Mouse (Mus musculus): ENCODE results near the gene Wfdc3. TPM values are rescaled to one million over a fixed set of nuclear protein-coding genes. Genes with fewer than 3 reads are reported as not detected.

Gene Wfdc3
- 0.58 TPM in 1 of 2 replicates, not detected in the other for total RNA-seq (2017)

DNA sequence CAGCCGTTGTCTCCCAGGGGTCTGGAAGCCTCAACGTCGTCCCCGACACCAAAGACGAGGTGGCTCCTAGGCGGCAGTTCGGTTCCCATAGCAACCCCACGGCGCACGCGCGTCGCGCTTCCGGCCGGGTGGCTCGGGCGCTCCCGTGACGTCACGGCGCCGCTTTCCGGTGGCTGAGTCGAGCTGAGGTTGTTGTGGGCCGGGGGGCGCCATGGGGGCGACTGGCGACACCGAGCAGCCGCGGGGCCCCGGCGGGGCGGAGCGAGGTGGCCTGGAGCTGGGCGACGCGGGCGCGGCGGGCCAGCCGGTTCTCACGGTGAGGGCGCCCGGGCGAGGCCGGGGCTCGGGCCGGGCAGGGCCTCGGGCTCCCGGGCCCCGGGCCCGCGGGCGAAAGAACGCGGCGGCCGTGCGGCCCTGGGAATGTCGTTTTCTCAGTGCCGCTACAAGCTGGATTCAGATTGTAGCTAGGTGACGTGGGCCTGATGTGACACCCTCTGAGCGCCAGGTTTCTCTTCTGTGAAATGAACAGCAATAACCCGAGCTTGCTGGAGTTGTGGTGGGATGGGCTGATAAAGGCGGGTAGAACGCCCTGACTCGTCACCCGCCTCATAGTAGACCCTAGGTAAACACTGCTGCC lies at the start of gene Wfdc3, which contains the start of gene Dnttip1:
Gene Wfdc3 (minus strand): TSS at position 89 of the 637 bp plus-strand sequence.
Gene Dnttip1 (plus strand): TSS at position 141 of the 637 bp plus-strand sequence.
- ATAC-seq (ENCODE audit: extremely low read depth, insufficient number of reproducible peaks, low FRiP score, poor library complexity, severe bottlenecking) = peak; percentile 77

- peak; percentile 80 for ATAC-seq (ENCODE audit: extremely low read depth, insufficient number of reproducible peaks, low FRiP score, poor library complexity, severe bottlenecking)
Observed at GRCm38 (mm10) chr2:164794293-164794692, 48.6 kb upstream of the Wfdc3 start.

DNA sequence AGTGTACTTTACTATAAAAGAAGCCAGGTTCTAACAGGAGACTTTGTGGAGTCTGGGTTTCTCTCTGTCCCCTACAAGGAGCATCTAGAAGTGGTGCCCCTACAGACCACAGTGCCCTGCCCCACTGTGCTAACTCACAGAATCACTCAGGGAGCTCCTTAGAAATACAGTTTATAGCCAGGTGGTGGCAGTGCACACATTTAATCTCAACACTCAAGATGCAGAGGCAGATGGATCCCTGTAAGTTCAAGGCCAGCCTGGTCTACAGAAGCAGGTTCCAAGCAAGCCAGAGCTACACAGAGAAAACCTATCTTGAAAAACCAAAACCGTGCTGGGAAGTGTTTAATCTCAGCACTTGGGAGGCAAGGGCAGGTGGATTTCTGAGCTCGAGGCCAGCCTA lies 48.0 kb upstream of the Wfdc3 start:
- ATAC-seq (ENCODE audit: extremely low read depth, insufficient number of reproducible peaks, low FRiP score, poor library complexity, severe bottlenecking) = no peak

- ATAC-seq (ENCODE audit: extremely low read depth, insufficient number of reproducible peaks, low FRiP score, poor library complexity, severe bottlenecking) = peak; percentile 51; the same call in 1 of the 2 replicates
Observed at GRCm38 (mm10) chr2:164793236-164793635, 47.5 kb upstream of the Wfdc3 start.

GRCm38 (mm10) chr2:164792400-164793190 lies 46.9 kb upstream of the Wfdc3 start:
- no peak for ATAC-seq (ENCODE audit: extremely low read depth, insufficient number of reproducible peaks, low FRiP score, poor library complexity, severe bottlenecking)

DNA sequence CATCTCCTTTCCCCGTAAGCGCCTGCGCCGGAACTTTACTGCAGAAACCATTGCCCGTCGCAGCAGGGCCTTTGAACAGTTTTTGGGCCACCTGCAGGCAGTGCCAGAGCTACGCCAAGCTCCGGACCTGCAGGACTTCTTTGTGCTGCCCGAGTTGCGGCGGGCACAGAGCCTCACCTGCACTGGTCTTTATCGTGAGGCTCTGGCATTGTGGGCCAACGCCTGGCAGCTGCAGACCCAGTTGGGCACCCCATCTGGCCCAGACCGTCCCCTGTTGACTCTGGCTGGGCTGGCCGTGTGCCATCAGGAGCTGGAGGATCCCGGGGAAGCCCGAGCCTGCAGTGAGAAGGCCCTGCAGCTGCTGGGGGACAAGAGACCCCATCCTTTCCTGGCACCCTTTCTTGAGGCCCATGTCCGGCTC lies 46.1 kb upstream of the Wfdc3 start:
- no peak for ATAC-seq (ENCODE audit: extremely low read depth, insufficient number of reproducible peaks, low FRiP score, poor library complexity, severe bottlenecking)

DNA sequence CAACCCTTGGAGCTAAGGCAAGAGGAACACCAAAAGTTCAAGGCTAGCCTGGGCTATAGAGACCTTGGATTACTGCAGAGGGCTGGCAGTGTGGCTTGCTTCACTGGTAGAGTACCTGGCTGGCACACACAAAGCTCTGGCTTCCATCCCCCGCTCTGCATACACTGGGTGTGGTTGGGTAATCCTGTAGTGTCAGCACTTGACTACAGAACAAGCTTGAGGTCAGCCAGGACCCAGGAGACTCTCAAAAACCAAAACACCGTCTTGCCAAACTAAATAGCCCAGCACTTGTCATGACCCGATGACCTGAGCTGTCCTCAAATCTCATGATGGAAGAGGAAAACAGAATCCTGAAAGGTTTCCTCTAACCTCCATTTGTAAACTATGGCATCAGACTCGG lies 44.7 kb upstream of the Wfdc3 start:
- no peak for ATAC-seq (ENCODE audit: extremely low read depth, insufficient number of reproducible peaks, low FRiP score, poor library complexity, severe bottlenecking)

DNA sequence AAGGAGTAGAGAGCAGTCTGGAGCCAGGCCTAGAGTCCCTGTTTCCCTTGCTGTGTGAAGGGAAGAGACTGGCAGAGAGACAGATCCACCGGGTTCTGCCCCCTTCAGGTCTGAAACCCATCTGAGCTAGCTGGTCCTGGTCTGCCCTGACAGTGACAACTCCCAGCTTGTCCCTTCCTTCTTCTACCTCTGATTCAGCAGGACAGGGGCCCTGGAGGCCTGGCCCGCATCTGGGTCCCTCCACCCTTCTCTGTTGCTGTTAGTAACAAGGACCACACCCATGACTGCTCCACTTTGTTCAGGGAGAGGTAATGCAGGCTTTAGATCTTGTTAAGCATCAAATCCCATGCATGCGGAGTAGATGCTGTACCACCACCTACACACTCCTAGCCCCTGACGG lies 42.7 kb upstream of the Wfdc3 start:
- no peak for ATAC-seq (ENCODE audit: extremely low read depth, insufficient number of reproducible peaks, low FRiP score, poor library complexity, severe bottlenecking)

DNA sequence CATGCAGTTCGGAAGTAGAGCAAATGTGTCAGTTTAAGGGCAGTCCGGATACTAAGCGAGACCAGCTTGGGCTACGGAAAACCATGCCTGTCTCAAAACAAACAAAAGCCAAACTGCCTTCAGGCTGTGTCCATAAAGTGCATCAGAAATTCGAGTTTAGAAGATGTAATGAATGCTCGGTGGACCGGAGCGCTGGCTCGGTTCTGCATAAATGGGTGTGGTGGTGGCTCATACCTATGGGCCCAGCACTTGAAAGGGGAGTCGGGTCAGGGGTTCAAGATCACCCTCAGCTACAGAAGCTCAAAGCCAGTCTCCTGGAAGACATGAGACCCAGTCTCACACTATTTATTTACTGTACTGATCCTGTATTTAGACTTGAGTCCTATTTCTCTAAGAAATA lies 42.0 kb upstream of the Wfdc3 start:
- no peak for ATAC-seq (ENCODE audit: extremely low read depth, insufficient number of reproducible peaks, low FRiP score, poor library complexity, severe bottlenecking)

DNA sequence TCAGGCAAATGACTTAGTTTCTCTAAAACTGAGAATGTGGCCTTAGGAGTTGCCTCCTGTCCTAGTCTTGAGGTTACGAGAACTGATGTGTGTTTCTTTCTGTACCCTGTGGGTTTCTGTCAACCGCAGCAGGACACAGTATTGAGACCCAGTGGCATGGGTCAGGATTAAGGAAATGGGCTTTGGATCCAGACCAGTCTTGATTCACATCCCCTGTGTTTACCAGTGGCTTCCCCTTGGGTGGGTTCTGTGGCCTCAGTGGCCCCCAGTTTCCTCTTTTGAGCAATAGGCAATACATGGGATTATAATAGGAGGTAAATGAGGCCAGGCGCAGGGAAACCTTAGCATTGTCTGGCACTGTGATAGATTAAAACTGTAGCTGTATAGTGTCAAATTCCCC lies 41.3 kb upstream of the Wfdc3 start:
- ATAC-seq (ENCODE audit: extremely low read depth, insufficient number of reproducible peaks, low FRiP score, poor library complexity, severe bottlenecking) = no peak

DNA sequence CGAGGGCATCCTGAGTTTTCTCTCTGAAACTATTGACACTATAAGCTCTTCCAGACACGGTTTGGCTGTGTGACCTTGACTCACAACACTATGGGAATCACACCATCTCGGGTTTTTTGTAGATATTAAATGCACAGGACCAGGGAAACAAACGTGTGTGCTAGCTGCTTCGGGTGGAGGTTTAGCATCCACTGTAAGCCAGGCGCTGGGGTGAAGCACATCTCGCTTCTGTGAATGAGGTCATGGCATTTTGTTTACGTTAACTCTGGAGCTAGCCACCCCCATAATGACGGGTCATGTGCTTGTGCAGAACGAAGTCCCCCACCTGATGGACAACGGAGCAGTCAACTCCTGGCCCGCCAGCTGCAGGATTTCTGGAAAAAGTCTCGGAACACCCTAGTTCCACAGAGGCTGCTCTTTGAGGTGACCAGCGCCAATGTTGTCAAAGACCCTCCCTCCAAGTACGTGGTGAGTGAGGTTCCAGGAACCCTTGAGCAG lies 40.7 kb upstream of the Wfdc3 start:
- no peak for ATAC-seq (ENCODE audit: extremely low read depth, insufficient number of reproducible peaks, low FRiP score, poor library complexity, severe bottlenecking)

DNA sequence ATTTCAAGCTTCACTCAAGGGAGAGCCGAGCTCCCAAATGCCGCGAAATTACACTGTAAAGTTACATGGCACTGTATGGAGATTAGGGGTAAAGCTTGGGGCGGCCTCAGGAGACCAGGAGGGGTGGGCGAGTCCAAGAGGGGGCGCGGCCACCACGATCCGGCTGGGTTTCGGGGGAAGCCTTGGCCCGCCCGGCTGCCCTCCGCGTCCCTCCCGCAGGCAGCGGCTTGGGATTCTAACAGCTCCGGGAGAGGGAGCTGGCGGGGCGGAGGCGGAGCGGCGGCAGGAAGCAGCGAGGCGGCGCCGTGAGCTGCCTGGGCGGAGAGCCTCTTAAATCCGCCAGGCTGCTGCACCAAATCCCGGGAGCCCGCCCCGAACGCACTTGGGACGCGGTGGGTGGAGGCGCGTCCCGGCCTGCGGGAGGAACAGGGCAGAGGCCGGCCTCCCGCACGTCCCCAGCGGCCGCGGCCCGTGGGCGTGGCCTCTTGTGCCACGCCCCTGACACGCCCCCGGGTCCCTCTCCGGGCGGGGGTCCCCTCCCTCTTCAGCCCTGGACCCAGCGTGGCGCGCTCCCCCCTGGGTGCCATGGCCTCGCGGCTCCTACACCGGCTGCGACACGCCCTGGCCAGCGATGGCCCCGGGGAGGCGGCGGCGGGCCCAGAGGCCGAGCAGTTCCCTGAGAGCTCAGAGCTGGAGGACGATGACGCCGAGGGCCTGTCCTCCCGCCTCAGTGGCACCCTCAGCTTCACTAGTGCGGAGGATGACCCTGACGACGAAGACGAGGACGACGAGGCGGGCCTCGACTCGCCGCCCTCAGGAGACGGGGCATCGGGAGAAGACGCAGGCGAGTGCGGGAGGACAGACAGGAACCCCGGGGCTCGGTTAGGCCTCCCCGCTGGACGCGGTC lies 40.0 kb upstream of the Wfdc3 start, which contains the start of gene Snx21:
Gene Snx21 (plus strand): TSS at position 343 of the 907 bp plus-strand sequence.
- ATAC-seq (ENCODE audit: extremely low read depth, insufficient number of reproducible peaks, low FRiP score, poor library complexity, severe bottlenecking) = peak; percentile 47

- ATAC-seq (ENCODE audit: extremely low read depth, insufficient number of reproducible peaks, low FRiP score, poor library complexity, severe bottlenecking) = no peak
Observed at GRCm38 (mm10) chr2:164784869-164785420, 39.2 kb upstream of the Wfdc3 start.

DNA sequence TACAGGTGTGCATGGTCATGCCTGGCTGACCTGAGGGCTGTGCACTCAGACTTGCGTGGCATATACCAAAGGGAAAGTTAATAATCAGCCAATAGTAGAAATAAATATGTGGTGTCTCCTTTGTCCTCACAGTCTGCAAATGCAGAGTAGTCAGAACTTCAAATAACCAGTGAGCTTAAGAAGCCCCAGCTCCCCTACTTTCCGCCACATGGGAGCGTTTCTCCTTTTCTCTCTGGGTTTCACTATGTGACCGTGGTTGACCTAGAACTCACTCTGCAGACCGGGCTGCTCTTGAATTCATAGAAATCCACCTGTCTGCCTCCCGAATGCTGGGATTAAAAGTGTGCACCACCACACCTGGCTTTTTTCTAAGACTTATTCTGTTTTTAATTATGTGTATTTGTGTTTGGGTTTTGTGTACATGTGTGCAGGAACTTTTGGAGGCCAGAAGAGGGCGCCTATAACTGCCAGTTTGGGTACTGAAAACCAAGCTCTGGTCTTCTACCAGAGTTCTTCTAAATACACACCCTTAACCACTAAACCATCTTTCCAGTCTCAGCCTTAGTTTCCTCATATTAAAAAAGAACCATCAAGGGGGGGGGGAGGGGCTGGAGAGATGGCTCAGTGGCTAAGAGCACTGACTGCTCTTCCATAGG lies 38.3 kb upstream of the Wfdc3 start:
- ATAC-seq (ENCODE audit: extremely low read depth, insufficient number of reproducible peaks, low FRiP score, poor library complexity, severe bottlenecking) = no peak

GRCm38 (mm10) chr2:164781876-164782275 lies 36.1 kb upstream of the Wfdc3 start:
- ATAC-seq (ENCODE audit: extremely low read depth, insufficient number of reproducible peaks, low FRiP score, poor library complexity, severe bottlenecking) = no peak

- ATAC-seq (ENCODE audit: extremely low read depth, insufficient number of reproducible peaks, low FRiP score, poor library complexity, severe bottlenecking) = no peak
Observed at GRCm38 (mm10) chr2:164779481-164780086, 33.9 kb upstream of the Wfdc3 start, which contains the start of gene Tnnc2. Gene Tnnc2 (minus strand): TSS chr2:164779967.

DNA sequence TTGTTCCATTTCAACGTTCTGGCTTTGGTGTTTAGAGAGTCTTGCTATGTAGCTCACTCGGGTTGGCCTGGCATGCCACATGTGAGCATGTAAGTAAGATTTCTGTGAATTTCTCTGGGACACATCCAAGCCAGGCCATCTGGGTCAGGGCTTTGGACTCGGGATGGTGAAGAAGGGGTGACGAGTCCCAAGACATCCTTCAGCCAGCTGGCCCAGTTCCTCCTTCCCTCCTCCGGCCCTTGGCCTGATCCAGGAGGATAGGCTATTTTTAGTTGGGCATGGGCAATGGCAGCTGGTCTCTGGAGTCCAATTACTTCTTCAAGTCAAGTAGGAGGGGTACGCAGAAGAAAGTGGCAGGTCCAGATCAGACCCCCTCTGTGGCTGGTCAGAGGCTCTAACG lies 33.1 kb upstream of the Wfdc3 start:
- no peak for ATAC-seq (ENCODE audit: extremely low read depth, insufficient number of reproducible peaks, low FRiP score, poor library complexity, severe bottlenecking)

DNA sequence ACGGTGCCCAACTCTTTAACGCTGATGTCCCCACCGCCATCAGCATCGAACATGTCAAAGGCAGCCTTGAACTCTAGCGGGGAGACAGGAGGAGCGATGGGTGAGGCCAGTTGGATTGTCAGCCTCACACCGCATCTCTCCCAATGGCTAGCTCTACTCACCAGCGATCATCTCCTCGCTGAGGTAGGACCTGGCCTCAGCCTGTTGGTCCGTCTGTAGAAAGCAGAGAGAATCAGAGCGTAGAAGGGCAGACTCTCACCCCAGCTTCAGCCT lies 32.2 kb upstream of the Wfdc3 start:
- no peak for ATAC-seq (ENCODE audit: extremely low read depth, insufficient number of reproducible peaks, low FRiP score, poor library complexity, severe bottlenecking)
